Mouse (Mus musculus) cerebellum, postnatal 36 days (tissue): ENCODE data around the gene Hmcn1.

Source experiments
- DNase-seq, 2 experiments: peaks; one replicate each; pipeline ENCODE4 v3.0.0; 2021 to 2022; ENCODE audit warnings: mixed read lengths in 2 of 2

Hmcn1 gene

DNA sequence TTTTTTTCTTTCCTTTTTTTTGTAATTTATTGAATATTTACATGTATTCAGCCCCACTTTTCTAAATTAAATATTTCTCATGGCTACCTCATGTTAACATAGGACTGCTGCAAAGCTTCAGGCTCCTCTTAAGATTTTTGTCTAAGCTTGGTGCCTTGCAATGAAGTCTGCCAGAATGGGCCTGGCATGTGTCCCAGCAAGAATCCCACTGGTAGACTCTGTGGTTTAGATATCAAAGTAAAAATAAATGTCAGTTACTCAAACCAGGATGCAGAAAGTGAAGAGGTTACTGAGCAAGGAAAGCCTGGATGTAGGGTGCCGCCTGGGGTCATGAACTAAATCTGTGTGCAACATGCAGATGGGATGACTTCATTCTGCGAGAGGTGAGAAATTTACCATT, 217.5 kb downstream of the Hmcn1 start:
- DNase-seq = peak in 1 of 2 experiments; percentile 39

DNA sequence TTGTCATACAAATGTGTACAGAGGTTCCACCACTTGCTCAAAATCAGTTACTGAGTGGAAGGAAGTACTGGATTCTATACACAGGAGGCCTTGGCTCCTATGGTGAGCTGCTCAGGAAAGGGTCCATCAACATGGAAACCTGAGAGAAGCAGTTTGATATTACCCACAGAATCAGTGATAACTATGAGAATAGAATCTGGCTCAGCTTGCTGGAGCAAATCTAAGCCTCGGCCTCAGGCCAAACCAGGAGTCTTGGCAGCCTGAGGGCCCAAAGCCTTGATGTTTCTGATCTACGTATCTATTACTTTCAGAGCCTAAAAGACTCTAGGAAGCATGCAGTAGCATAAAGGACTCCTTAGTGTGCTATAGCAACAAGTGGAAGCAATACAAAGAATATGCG, 220.3 kb downstream of the Hmcn1 start:
- DNase-seq = no peak

DNA sequence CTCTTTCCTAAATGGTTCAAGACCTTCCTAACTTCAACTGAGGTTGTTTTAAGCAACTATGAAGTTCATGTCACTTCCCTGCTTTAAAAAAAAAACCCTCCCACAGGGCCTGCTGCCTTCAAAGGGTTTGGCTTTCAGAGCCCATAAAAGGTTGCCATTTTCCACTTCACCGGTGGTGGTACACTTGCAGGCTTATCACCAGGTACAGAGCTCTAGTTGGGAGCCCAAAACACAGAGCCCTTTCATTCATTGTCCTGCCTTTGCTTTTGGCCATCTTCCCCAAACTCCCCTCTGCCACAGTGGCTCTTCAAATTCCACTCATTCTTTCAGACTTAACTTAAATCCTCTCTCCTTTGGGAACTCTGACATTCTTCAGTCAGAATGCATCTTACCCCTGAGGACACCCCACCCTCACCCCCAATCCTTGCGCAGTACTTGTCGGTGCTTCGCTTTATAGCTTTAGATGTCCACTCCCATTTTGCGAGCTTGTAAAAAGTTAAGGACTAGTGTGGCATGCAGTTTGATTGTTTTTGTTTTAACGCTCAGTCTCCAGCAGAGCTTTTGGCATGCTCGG, 222.2 kb downstream of the Hmcn1 start:
- DNase-seq = no peak

- DNase-seq = no peak
These were observed 223.4 kb downstream of the Hmcn1 start for GRCm38 (mm10) chr1:150769836-150770235.

DNA sequence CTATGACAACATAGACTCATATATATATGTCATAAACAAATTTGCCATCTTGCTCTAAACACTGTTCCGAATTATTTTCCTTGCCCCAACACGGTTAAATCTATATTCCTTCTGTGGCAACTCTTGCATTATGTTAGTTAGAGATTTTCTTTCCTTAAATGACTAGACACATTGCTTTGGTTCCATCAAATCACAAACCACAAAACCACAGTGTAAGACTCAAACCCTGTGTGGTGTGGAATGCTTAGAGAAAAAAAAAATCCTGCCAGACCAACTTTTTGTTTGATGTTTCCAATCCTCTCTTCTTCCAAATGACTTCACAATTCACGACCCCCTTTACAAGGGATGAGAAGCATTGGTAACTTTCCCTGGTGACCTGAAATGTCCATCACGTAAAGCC, 231.6 kb downstream of the Hmcn1 start:
- no peak for DNase-seq

DNA sequence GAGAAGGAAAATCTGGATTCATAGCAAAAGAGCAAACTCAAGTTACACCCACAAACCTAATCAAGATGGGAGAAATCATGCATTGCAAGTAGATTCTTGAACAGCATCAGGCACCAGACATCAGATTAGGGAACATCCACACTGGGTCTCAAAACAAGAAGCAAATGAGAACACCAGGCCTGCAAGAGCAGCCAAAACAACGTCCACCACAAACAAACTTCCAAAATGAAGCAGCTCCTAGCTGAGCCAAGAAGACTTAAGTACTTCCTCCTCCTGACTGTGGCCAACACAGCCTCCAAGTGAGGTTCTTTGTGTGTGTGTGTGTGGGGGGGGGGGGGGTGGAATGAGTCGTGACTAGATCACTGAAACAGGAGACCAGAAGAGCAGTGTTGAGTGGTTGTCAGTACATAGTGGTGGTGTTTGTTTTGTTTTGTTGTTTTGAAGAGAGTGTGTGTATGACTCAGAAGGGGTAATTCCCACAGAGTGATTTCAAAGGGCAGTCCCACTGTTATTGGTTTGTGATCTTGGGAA, 232.4 kb downstream of the Hmcn1 start:
- DNase-seq = no peak

DNA sequence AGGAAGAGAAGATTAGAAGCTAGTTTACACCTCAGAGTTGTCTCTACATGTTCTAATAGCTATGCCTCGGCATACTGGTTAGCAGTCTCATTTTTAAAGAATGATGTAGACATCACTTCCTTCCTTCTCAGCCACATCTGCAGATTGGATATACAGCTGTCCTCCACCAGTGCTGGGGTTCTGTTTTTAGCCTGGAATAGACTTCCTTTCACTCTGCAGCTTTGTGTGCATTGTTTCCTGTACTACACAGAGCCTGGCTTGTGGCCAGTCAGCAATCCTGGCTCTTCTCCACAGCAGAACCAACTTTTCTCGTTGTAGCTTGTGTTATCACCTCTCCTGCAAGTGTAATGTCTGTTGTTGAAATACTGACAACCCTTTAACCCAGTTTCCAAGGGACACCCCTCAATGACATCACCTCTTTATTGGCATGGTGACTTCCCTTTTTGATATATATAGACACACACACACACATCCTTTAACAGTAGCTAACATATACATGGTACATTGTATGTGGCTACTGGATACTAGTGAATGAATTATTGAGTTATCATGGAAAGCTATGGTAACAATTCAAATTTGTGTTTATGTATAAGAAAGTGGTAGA, 233.7 kb downstream of the Hmcn1 start:
- DNase-seq = no peak

DNA sequence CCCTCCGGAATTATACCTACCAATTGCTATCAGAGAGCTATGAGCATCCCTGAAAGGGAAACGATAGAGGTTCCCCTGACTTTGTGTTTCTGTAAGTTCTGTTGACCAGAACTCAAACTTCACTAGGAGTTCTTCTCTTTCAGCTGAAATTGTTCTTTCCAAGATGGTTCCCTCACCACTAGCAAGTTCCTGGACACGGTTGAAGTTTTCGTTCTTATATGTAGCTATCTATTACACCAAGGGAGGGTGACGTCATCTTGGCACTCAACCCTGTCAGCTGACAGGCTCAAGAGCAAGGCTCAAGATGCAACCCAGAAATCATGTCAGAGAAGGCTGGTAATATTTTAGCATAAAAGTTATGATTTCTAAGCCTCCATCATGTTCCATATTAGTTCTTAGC, 239.3 kb downstream of the Hmcn1 start:
- DNase-seq = no peak

DNA sequence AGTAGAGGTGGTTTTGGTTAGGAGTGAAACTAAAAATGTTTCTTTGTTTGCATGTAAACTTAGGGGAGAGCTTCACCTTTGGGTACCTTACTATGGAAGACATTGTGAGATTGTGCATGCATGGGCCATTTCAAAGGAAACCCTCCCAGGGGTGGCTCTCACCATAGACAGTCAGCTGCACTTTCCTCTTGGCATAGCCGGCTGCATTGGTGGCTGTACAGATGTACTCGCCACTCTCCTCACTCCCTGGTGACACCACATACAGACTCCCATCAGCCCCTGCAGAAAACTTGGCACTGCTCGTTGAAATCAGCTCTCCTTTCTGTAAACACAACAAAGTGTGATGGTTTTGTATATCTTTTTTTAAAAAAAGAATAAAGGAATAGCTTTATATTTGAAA, 244.5 kb downstream of the Hmcn1 start:
- no peak for DNase-seq

DNA sequence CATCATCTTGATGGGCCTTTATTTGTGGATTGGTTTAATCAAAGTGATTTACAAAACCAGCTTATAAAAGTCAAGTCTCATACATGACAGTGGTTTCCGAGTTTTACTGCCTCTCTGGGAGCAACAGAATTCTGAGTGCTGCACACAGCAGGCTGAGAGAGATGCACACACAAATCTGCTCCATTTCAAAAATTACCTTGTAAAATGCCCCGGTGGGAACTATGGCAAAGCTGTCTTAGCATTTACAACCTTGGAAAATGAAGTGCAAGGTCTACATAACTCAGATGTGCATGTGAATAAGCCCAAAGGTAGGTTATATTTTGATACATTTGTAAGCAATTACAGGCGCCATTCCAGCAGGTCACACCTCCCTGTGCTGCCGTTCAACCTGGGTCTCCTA, 245.5 kb downstream of the Hmcn1 start:
- DNase-seq = no peak

GRCm38 (mm10) chr1:150743097-150743843, 250.0 kb downstream of the Hmcn1 start:
- no peak for DNase-seq

DNA sequence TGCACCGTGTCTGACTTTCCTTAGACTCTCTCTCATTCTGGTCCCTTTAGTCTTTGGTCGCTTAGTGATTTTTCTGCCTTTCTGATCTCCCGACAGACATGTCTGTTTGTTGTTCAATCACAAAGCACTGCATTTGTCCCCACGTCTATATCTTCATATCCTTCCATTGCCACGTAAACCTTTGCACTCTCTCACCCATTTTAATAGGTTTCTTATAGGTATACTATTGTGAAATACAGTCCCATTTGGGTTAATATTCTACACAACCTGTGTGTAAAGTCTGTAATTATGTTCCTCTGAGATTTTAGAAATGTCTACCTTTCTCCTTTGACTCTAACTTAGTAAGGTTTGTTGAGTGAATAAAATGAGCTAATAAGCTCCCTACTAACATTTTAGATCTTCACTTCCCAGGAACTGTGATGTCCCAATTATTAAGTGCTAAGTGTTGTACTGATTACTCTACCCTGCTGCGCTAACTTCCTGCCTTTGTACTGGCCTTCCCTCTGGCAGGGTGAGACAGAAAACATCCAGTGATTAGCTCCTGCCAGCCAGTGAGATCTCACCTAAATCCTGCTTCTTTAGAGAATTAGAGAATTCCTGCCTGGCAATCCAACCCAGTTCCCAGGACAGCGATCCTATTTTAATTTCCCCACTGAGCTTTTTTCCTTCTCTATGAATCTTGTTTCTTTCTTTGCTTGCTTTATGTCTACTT, 250.7 kb downstream of the Hmcn1 start:
- no peak for DNase-seq

DNA sequence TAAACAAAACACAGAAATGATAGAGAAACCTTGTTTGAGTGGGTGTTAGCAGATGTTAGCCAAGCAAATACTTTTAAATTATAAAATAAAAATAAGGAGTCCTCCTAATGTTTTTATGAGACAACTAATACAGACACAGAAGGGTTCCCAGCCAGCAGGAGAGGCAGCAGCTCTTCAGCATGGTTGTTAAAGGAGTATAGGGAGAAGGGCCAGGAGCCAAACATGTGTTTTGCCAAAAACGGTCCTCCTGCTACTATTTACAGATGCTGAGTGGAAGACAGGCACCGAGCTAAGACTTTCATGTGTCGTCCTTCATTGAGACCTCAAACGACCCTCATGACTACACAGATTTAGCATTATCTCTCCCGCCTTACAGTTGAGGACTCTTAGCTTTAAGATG, 281.8 kb downstream of the Hmcn1 start:
- no peak for DNase-seq

- no peak for DNase-seq
These were observed 286.7 kb downstream of the Hmcn1 start for GRCm38 (mm10) chr1:150706502-150706901.

DNA sequence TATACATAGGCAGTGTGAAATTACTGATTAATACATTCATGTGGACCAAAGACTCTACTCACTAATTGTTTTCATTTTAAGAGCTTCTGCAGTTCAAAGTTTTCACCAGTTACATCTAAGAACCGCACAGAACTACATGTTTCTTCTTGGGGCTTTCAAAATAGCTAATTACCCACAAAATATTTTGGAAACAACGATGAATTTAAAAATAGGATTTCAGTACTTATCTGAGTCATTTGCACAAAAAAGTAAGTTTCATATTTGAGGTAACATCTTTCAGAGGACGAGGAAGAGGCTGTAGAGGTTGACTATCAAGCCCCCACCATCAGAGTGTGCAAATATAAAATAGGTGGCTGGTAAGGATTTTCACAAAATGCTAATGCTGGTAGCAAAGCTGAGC, 295.5 kb downstream of the Hmcn1 start:
- no peak for DNase-seq

GRCm38 (mm10) chr1:150682044-150682443, 311.2 kb downstream of the Hmcn1 start:
- DNase-seq = peak in 1 of 2 experiments; percentile 8

- DNase-seq = no peak
These were observed 311.8 kb downstream of the Hmcn1 start for GRCm38 (mm10) chr1:150681433-150681832.

- DNase-seq = peak; percentile 67 to 75
These were observed 312.2 kb downstream of the Hmcn1 start for GRCm38 (mm10) chr1:150681006-150681405.

- no peak for DNase-seq
These were observed 312.9 kb downstream of the Hmcn1 start for GRCm38 (mm10) chr1:150680345-150680744.

DNA sequence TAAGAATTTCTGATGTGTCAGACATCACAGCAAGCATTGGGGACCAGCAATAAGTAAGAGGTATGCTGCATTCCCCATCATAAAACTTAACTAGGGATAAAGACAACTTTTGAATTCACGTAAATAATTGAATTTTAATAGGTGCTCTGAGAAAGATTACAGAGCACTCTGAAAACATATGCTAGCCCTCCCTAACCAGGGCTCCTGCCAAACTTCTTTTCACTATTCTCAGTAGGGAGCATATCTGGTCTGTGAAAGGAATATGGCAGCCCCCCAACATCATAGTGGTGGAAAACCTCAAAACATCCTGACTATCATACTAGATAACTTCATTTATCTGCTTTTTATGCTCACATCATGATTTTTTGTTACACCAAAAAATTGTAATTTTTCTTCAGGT, 347.9 kb downstream of the Hmcn1 start:
- DNase-seq = peak in 1 of 2 experiments; percentile 4

GRCm38 (mm10) chr1:150639522-150639921, 353.7 kb downstream of the Hmcn1 start:
- no peak for DNase-seq

DNA sequence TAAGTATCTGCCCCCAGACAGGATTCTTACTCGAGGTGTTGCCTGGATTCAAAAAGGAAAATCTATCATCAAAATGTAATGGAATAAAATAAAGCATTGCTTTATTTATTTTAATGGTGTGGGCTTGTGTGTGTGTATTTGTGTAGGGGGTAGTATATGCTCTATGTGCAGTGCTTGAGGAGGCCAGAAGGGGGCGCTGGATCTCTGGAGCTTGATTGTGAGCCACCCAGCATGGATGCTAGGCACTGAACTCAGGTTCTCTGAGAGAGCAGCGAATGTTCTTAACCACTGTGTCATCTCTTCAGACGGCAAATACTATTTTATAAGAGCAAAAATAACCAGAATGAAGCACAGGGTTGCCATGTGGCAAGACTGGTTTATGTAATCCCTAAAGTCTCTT, 360.7 kb downstream of the Hmcn1 start:
- DNase-seq = no peak

- no peak for DNase-seq
These were observed 361.4 kb downstream of the Hmcn1 start for GRCm38 (mm10) chr1:150631856-150632171.
